Mouse (Mus musculus) bone marrow, adult 2 months (tissue): ENCODE data around the gene Tcea2. TPM values are rescaled to one million over a fixed set of nuclear protein-coding genes. Genes with fewer than 3 reads are reported as not detected.

Experiments used
- H3K27ac ChIP-seq: fragments of 200-500 bp; 2 replicates; pipeline ENCODE4 v1.5.1; 2012; ENCODE audit warnings: low read depth, mild to moderate bottlenecking, control low read depth, inconsistent platforms, low read length; ENCODE audit not compliant: control insufficient read depth, poor library complexity, insufficient read depth
- H3K4me1 ChIP-seq: fragments of 200-500 bp; 2 replicates; pipeline ENCODE4 v1.6.1; 2011; ENCODE audit warnings: low read length; ENCODE audit not compliant: control insufficient read depth, insufficient read depth
- H3K4me3 ChIP-seq: fragments of 200-500 bp; replicated peaks from 2 replicates; pipeline ENCODE3; 2011; ENCODE audit warnings: mild to moderate bottlenecking, low read depth, low read length, control low read depth; ENCODE audit not compliant: control insufficient read depth
- CTCF ChIP-seq: fragments of 200-500 bp; IDR thresholded peaks from 2 replicates; pipeline ENCODE4 v1.5.1; 2011; ENCODE audit warnings: low read length, control low read depth; ENCODE audit not compliant: control insufficient read depth, insufficient read depth
- POLR2A ChIP-seq: fragments of 200-500 bp; IDR thresholded peaks from 2 replicates; pipeline ENCODE4 v1.6.1; 2011; ENCODE audit warnings: low read depth, mild to moderate bottlenecking, control low read depth, low read length, borderline replicate concordance; ENCODE audit not compliant: control insufficient read depth
- WGBS: fragments of 180-500 bp; shearing (Covaris S2); methylation state at CpG from one replicate; pipeline ENCODE4 v1.1.7; 2018; 5-methylcytosine and 5-hydroxymethylcytosine counted together
- polyA plus RNA-seq: library from polyadenylated mRNA; stranded (reverse); fragments of >200 nt; gene quantifications from 2 replicates; pipeline ENCODE4 v1.2.4, GENCODE M21; 2011; ENCODE audit warnings: low replicate concordance; ENCODE audit not compliant: missing spikeins, insufficient read depth, insufficient read length

Gene Tcea2
- polyA plus RNA-seq, 1 experiment = 20.3 TPM

DNA sequence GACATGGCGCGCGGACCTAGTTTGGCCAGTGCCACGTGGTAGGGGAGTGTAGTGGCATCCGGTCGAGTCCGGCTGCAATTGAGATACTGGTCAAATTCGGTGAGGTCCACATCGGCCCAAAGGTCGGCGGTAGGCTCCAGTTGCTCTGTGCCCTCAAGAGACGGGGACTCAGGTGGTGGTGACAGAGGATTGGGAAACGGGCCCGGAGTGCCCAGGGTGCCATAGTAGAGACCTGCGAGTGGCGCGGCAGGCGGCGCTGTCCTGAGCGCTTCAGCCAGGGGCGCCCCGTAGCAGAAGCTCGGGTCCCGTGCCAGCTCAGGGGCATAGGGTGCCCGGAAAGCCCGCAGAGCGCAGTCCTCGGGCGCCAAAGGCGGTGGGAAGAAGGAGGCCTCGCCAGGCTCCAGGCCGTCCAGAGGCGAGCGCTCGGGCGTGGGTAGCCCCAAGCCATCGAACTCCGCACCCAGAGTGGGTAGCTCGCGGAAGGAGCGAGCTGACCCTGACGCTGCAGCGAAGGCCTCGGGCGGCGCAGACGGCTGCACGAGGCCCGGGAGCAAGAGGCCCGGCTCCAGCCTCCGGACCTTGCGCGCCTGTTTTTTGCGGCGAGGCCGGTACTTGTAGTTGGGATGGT, 9.7 kb upstream of the Tcea2 start:
- WGBS = 12% methylated on average over 54 of the region's 56 CpGs
- no peak overlapping the region for H3K27ac ChIP-seq
- H3K4me3 ChIP-seq = no peak overlapping the region
- TF ChIP-seq CTCF = no peak
- TF ChIP-seq POLR2A = no peak
- H3K4me1 ChIP-seq = no peaks in the 10 kb centered on the region

DNA sequence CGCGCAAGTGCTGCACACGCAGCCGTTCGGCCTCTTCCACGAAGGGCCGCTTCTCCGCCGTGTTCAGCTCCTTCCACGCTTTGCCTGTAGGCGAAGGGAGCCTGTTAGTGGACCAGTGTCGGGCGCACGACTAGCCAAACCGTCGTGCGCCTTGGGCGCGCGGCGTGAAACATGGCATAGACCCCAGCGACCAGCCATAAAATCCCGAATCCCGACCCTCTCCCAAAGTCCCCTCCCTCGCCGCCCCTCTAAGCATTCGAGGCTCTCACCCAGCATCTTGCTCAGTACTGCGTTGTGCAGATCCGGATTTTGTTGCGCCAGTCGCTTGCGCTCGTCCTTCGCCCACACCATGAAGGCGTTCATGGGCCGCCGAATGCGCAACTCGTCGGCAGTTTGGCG, 9.2 kb upstream of the Tcea2 start:
- Histone ChIP-seq H3K4me3 (no peak overlapping the region), H3K27ac (peak overlapping the region; percentile 14; the same call in 1 of the 2 replicates), H3K4me1 (no peaks in the 10 kb centered on the region)
- 2% methylated on average over 41 of the region's 41 CpGs for WGBS
- TF ChIP-seq CTCF (no peak), POLR2A (no peak)

DNA sequence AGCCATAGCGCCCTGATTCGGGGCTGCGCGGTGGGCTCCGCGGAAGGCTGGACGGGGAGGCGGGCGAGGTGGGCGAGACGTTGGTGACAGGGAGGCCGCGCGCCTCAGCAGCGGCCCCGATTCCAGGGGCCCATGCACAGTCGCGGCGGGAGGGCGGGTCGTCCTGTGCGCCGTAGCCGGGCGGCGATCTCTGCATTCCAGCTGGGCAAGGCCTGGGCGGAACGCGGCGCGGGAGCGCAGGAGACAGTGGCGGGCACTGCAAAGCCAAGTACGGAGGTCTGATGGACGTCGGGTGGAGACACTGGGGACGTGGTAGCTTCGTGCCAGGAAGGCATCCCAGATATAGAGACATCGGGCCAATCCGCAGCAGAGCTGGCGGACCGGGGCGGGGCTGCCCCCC, 8.8 kb upstream of the Tcea2 start, which contains the start of gene Sox18:
Gene Sox18 (minus strand): TSS at position 315 of the 400 bp plus-strand sequence.
- Histone ChIP-seq H3K4me3 (no peak within 1 kb of the TSS), H3K27ac (peak within 1 kb of the TSS; percentile 14; the same call in 1 of the 2 replicates), H3K4me1 (no peaks in the 10 kb centered on the region)
- WGBS = 3% methylated on average over 43 of the region's 43 CpGs
- no peak for TF ChIP-seq CTCF
- TF ChIP-seq POLR2A = 0 out of 2 replicates have a peak, but pooled peaks have one; percentile 30

DNA sequence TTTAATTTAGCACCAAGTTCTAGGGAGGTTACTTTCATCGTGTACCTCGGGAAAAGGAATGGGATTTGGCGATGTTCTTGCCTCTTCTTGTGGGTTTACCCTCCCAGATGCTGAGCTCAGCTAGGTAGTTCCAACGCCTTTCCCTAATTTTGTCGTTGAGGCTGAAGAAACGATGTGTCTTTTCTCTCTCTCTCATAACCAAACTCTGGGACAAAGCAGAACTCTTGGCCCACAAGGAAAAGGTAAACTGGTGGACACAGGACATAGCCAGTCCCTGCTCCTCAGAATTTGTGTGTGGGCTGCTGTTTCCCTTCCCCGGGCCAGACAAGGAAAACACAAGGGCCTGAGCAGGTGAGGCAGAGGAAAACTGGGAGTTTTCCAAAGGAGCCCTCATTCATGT, 8.1 kb upstream of the Tcea2 start:
- Histone ChIP-seq H3K4me3 (no peak overlapping the region), H3K4me1 (no peaks in the 10 kb centered on the region), H3K27ac (no peak overlapping the region)
- TF ChIP-seq CTCF = no peak
- TF ChIP-seq POLR2A = no peak
- WGBS = 59% methylated on average over 7 of the region's 7 CpGs

DNA sequence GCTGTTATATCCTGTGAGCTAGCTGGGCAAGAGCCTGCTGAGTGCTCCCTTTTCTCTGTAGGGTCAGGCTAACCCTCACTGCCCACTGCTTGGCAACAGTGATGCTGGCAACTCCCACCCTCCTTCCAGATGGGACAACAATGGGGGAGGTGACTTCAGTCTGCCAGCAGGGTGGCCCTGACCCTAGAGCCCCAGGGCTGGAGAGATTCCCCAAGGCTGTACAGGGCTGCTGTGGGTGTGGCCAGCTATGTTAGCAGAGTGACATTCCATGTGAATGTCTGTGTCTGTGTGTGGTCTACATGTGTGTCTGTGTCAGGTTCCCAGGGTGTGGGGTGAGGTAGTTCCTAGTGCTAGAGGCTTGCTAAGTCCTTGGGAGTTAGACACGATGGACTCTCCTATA, 6.6 kb upstream of the Tcea2 start:
- Histone ChIP-seq H3K4me3 (no peak overlapping the region), H3K4me1 (no peaks in the 10 kb centered on the region), H3K27ac (no peak overlapping the region)
- TF ChIP-seq POLR2A (no peak), CTCF (no peak)
- 59% methylated on average over 1 of the region's 1 CpGs for WGBS

DNA sequence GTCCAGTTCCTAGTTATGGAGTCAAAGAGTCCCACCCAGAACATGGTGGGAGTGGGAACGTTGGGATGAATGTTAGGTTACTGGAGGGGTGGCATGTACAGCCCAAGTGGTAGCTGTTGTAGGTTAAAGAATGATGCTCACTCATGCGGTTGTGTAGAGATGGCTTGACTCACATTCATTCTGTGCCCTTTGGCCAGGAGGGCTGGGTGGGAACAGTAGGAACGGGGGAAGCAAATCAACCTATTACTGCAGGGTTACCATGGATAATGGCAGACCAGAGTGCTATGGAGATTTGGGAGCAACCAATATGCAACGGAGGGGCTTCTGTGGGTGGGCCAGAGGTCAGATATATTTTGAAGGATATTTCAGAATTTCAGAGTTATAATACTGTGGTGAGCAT, 5.2 kb upstream of the Tcea2 start:
- no peak for TF ChIP-seq CTCF
- Histone ChIP-seq H3K4me1 (no peaks in the 10 kb centered on the region), H3K27ac (no peak overlapping the region), H3K4me3 (no peak overlapping the region)
- WGBS = 84% methylated on average over 4 of the region's 4 CpGs

DNA sequence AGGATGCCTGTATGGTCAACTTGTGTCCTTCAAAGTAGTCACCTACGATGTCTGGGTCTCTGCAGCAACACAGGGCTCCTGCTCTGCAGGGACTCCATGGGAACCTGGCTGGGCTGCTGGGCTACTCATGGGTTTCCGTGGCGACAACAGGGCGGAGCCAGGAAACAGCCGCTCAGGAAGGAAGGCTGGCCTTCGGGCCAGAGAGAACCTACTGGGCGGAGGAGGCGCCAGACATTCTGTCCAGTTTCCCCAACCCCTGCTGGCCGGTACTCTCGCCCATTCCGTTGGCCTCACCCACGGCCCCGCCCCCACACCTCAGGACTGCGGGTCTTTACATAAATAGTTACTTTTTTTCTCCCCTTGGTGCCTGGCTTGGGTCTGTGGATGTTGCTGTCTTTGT, 4.7 kb upstream of the Tcea2 start:
- Histone ChIP-seq H3K4me3 (peak overlapping the region; percentile 25), H3K4me1 (no peaks in the 10 kb centered on the region), H3K27ac (no peak overlapping the region)
- 2% methylated on average over 14 of the region's 14 CpGs for WGBS
- TF ChIP-seq POLR2A (no peak), CTCF (no peak)

DNA sequence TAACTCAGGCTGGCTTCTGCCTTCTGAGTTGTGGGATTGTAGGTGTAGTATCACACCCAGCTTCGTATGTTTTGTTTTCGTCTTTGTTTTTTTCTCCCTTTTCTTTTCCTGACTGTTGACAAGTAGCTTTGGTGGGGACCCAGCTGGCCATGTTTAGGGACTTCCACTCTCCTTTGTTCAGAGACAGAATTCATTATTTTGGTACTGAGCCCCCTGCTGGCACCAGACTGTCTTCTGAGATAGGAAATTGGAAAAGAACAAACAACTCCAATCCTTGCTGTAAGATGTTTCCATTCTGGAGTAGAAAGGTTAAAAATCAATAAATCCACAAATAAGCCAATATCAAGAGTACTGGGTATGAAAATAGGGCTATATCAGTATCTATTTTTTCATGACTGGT, 3.7 kb upstream of the Tcea2 start:
- Histone ChIP-seq H3K4me1 (no peaks in the 10 kb centered on the region; the same call in 1 of the 2 replicates), H3K27ac (no peak overlapping the region), H3K4me3 (no peak overlapping the region)
- whole genome bisulfite sequencing = 23% methylated on average over 2 of the region's 2 CpGs
- no peak for TF ChIP-seq CTCF
- no peak for TF ChIP-seq POLR2A
